Mouse (Mus musculus) thymus, adult 2 months (tissue): Measurements from ENCODE around the gene Ifngr2.

Experiments
- CTCF ChIP-seq: fragments of 200-500 bp; IDR thresholded peaks from 2 replicates; pipeline ENCODE4 v1.5.1; 2012; ENCODE audit warnings: mild to moderate bottlenecking, control low read depth, low read length, moderate library complexity, borderline replicate concordance; ENCODE audit not compliant: control insufficient read depth, poor library complexity, insufficient read depth; ENCODE audit errors: extremely low read depth
- POLR2A ChIP-seq: fragments of 200-500 bp; IDR thresholded peaks from 2 replicates; pipeline ENCODE4 v1.6.1; 2012; ENCODE audit warnings: mild to moderate bottlenecking, low read length, control low read depth, moderate library complexity; ENCODE audit not compliant: control insufficient read depth, poor library complexity, insufficient read depth; ENCODE audit errors: extremely low read depth

- TF ChIP-seq POLR2A = no peak
- TF ChIP-seq CTCF = no peak
These were observed 9.8 kb upstream of the Ifngr2 start for GRCm38 (mm10) chr16:91537065-91537464.
